Mouse (Mus musculus) macrophage (primary cell): ENCODE data around the gene Klhdc1. TPM values are rescaled to one million over a fixed set of nuclear protein-coding genes. Genes with fewer than 3 reads are reported as not detected.

Experiments
- polyA plus RNA-seq: library from polyadenylated mRNA; stranded (reverse); fragments of 250-400 nt; gene quantifications from 3 replicates; pipeline ENCODE4 v1.2.4, GENCODE M21; 2018; ENCODE audit warnings: inconsistent platforms

Gene Klhdc1
- polyA plus RNA-seq, 1 experiment from 2014 or later = 4.2 TPM

Other genes starting within 250 kb of the Klhdc1 start
- gene Rps29, start 82.0 kb upstream of the Klhdc1 start, polyA plus RNA-seq = 591 to 3,066 TPM (median 2,857 TPM) in 3 replicates
- 0.79 to 5.0 TPM (median 0.95 TPM) in 3 replicates for gene Lrr1, start 72.4 kb upstream of the Klhdc1 start, polyA plus RNA-seq
- gene Rpl36al, start 57.1 kb upstream of the Klhdc1 start, polyA plus RNA-seq = 456 to 589 TPM (median 537 TPM) in 3 replicates
- 69.8 to 86.8 TPM (median 81.4 TPM) in 3 replicates for gene Mgat2, start 57.0 kb upstream of the Klhdc1 start, polyA plus RNA-seq
- gene Gm49383, start 44.1 kb upstream of the Klhdc1 start, polyA plus RNA-seq = 2.3 to 4.5 TPM (median 2.8 TPM) in 3 replicates
- gene Dnaaf2, start 42.7 kb upstream of the Klhdc1 start, polyA plus RNA-seq = 1.5 to 3.6 TPM (median 2.6 TPM) in 3 replicates
- 2.2 to 6.7 TPM (median 5.8 TPM) in 3 replicates for gene Gm49384, start 36.9 kb upstream of the Klhdc1 start, polyA plus RNA-seq
- 2.5 to 13.9 TPM (median 3.7 TPM) in 3 replicates for gene Pole2, start 13.0 kb upstream of the Klhdc1 start, polyA plus RNA-seq
- gene Klhdc2, start 55.5 kb downstream of the Klhdc1 start, polyA plus RNA-seq = 14.8 to 18.2 TPM (median 15.3 TPM) in 3 replicates
- 22.9 to 41.8 TPM (median 30.3 TPM) in 3 replicates for gene Nemf, start 116.0 kb downstream of the Klhdc1 start, polyA plus RNA-seq
- 84.8 to 161 TPM (median 114 TPM) in 3 replicates for gene Arf6, start 131.0 kb downstream of the Klhdc1 start, polyA plus RNA-seq
- 0.40 to 0.57 TPM in 2 of 3 replicates, not detected in the other for gene Gm9887, start 131.3 kb downstream of the Klhdc1 start, polyA plus RNA-seq